Mouse (Mus musculus): Measurements from ENCODE around the gene Krt36.
A peak's percentile ranks its signal among the peaks of the same experiment; 100 is the strongest.

Gene Krt36

DNA sequence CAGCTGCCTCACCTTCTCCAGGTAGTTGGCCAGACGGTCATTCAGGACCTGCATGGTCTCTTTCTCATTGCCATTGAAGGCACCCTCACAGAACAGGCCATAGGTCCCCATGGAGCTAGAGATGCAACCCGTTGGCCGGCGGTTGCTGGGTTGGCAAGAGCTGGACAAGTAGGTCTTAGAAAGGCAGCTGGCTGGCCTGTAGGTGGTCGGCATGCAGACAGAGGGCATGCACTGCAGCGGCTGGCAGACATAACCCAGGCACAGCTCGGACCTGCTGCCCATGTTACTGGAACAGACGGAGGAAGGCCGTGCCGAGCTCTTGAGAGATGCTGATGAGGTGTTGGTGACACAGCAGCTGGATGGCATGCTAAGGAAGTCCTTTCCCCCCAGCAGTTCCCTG is 17.6 kb downstream of the Krt36 start, which contains the start of gene Krt32:
Gene Krt32 (minus strand): TSS at position 366 of the 400 bp plus-strand sequence.
- DNase-seq: no peak

DNA sequence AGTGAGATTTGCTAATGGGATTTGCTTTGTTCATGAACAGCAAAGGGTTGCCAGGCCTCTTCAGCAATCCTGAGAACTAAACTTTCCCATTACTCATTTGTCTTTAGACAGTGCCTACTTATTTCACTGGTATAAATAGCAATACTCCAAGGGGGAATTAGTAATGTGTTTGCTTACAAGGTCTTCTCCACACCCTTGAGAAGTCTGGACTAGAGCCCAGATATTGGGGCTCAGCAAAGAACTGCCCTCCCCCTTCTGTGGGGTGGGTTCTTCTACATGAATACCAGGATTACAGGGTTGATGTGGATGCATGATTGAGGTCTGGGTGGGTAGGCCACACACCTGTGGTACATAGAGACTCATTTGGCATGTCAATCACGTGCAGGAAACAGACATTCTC is 31.6 kb downstream of the Krt36 start:
- DNase-seq: no peak

DNA sequence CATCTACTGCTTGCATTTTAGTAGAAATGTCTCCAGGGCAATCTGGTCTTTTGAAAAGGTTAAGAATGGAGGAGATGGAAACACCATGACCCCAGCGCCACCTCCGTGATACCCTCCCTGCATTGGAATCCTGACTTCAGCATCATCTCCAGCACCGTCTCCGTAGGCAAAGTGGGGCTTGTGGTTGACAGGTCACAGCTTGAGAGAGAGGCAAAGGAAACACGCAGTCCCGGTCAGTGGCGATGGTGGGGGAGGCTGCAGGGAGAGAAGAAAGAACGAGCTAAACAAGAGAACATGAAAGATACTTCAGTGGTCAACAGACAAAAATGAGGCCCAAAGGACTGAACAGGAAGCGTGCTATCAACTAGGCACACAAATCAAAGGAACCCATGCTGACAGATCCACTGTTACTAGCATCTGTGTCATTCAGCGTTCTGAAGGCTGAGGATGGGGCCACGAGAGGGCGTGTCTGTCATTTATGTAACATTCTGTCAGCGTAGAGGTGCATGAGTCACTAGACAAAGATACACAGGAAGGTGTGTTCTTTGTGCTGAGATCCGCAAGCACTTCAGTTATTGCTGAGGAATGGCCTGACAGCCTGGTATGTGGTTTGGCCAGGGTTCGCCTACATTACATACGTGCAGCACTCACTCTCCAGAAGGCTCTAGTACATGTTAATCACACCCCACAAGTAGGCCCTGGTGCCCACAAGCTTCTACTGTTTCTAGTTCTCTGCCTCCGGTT is 38.0 kb downstream of the Krt36 start:
- peak; percentile 6 for DNase-seq

DNA sequence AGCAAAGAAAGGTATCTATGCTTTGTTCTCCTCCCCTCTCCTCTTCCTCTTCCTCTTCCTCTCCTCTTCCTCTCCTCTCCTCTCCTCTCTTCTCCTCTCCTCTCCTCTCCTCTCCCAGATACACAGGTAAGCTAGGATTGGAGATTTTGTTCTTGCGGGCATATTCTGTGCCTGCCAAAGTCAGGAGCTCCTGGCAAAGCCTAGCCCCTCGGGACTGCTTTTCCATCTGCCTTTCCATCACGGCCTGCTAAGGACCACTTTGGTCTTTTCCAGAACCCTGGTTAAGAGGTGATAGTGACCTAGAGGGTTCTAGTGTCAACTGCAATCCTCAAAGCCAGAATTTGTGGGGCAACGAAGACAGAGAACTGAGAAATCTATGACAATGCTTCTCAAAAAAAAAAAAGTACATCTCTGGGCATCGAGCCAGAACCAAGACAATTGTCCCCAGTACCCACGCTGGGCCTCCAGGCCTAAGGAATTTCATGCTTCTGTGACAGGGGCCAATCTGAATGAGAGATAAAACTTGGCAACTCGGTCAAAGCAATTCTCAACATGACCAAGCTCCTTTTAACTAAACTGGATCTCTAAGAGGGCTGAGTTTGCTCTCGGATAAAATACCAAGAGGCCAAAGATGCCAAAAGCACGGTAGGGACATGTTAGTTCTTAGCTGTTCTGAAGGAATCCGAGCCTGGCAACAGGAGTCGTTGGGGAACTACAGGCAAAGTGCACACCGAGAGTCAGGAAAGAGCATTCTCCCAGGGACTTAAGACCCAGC is 39.0 kb downstream of the Krt36 start:
- no peak for DNase-seq

DNA sequence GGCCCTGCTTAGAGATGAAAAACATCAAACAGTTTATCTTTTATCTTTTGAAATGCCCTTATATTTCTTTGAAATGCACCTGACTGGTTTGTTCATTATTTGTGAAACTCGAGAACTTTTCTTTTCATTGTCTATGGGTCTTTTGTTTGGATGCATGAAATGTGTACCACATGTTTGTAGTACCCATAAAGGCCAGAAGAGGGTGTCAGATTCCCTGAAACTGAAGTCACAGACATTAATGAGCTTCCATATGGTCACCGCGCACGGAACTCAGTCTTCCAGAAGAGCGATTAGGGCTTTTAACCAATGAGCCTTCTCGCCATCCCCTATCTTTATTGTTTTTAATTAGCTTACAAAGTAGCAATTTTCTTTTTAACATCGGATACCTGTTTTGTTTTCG is 46.6 kb downstream of the Krt36 start:
- no peak for DNase-seq

DNA sequence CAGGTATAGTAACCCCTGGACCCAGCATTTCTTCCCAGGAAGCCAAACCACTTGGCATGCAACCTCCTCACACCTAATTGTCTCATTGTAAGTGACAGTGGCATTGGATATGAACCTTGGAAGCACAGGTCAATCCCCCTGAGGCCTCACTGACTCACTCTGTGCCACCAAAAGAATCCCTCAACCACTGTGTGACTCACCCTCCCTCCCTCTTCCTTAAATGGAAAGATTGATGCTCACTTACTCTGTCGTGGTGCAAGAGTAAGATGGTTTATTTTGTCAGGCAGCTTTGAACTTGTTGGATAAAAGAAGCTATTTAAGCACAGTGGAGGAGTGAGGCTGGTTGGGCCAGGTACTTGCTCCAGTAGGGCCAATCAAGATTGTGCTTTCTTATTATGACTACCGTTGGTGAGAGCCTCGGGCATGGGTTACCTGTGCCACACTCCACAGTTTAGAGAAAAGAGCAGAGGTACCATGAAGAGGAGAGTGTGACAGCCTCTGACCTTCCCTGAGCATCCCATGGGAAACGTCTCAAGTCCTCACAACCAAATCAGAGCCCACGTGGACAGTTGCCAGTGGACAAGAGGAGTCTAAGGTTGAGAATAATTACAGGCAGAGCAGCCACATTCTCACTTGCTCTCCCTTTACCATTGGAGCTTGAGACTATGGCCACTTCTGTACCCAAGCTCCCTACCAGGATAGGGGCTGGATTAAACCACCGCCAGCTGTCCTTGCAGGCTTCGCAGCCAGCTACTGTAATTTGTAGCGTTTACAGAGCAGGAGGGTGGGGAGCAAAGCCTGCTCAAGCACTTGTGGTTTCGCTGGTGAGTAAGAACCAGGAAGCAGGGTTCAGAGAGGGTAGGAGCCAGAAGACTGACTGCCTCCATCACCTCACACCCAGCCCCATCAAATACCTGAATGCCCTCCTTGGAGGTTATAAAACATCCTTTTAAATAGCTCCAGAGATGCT is 49.5 kb downstream of the Krt36 start:
- no peak for DNase-seq
